Mouse (Mus musculus) megakaryocyte, embryonic 14.5 days (primary cell): Measurements from ENCODE around the gene Olfr447.

Source experiments
- FLI1 ChIP-seq: IDR thresholded peaks from 2 replicates; pipeline ENCODE4 v1.6.1; 2012; ENCODE audit warnings: low read length, inconsistent platforms, mixed read lengths
- GATA1 ChIP-seq: IDR thresholded peaks from 3 replicates; pipeline ENCODE4 v1.6.1; 2012; ENCODE audit warnings: mixed read lengths, low read length, inconsistent platforms, borderline replicate concordance

- TF ChIP-seq GATA1: no peak
- TF ChIP-seq FLI1: no peak
These were observed 48.4 kb upstream of the Olfr447 start for GRCm38 (mm10) chr6:42860222-42860819.
